Mouse (Mus musculus) neutrophil, adult 5-6 weeks (primary cell): Measurements from ENCODE around the gene Cpb2. TPM values are rescaled to one million over a fixed set of nuclear protein-coding genes. Genes with fewer than 3 reads are reported as not detected.

Source experiments
- total RNA-seq: library from RNA; stranded (forward); fragments of 200-1000 nt; gene quantifications from 2 replicates; pipeline ENCODE4 v1.2.3, GENCODE M21; 2017

Cpb2 gene
- total RNA-seq, 1 experiment from 2014 or later, result not detected

Other genes with a start within 250 kb of the Cpb2 start
- 80.9 and 83.6 TPM in 2 replicates for gene Rubcnl, start 226.3 kb upstream of the Cpb2 start, total RNA-seq
- gene Lrrc63, start 111.4 kb upstream of the Cpb2 start, total RNA-seq, result 0.61 and 1.0 TPM in 2 replicates
- 1,430 and 1,555 TPM in 2 replicates for gene Lcp1, start 111.2 kb upstream of the Cpb2 start, total RNA-seq
- gene Zc3h13, start 42.1 kb downstream of the Cpb2 start, total RNA-seq, result 32.3 and 35.4 TPM in 2 replicates
- not detected in 2 replicates for gene Siah3, start 213.7 kb downstream of the Cpb2 start, total RNA-seq